Mouse (Mus musculus): ENCODE results near the gene Bag3. TPM values are rescaled to one million over a fixed set of nuclear protein-coding genes. Genes with fewer than 3 reads are reported as not detected.

Bag3 gene
- polyA plus RNA-seq, 1 experiment from 2014 or later: 22.5 TPM

DNA sequence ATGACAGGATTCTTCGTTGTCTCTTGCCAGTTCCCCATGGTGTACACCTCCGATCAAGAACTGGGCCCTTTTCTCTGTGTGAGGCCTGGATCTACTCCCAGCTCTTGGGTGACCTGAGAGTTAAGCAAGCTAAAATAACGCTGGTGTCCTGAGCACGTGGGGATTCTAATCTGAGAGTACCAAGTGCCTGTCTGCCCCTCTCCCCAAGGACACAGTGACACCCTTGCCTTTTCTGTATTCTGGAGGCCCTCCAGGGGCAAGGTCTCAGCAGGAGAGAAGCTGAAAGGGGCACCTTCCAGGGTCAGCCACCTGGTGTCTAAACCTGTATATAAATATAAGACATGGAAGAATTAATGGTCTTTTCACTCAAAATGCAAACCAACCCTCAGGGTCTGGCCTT, 14.3 kb downstream of the Bag3 start:
- Histone ChIP-seq H3K4me3 (replicated peaks) (no peak overlapping the region), H3K9ac (no peak overlapping the region), H3K27ac (replicated peaks) (no peak overlapping the region), H3K9me3 (replicated peaks) (no peaks in the 10 kb centered on the region), H3K27me3 (no peaks in the 10 kb centered on the region), H3K4me1 (peaks cover 64% of the 10 kb centered on the region), H3K4me2 (replicated peaks) (no peak overlapping the region), H3K36me3 (peaks cover 19% of the 10 kb centered on the region)
- no peak for ATAC-seq (ENCODE audit: insufficient number of reproducible peaks, low FRiP score, low TSS enrichment, low read depth)
- 70% methylated on average over 4 of the region's 4 CpGs for WGBS

DNA sequence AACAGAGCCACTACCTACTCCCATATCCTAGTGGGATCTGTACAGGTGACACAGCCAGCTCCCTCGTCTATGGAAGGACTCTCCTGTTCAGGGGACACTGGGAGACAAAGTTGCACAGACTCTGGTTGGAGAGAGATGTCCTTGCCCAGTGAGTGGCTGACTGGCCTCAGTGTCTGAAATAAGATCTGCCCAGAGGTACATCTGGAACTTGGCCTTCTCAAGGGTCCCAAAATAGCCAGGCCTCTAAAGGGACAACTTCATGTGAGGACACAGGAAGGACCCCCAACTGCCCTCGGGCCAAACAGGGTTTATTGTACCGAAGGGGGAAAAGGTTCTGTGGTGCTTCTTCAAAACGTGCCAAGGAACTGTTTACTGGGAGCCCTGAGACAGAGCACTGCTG, 14.8 kb downstream of the Bag3 start:
- H3K4me3 ChIP-seq (replicated peaks): no peak overlapping the region
- ATAC-seq (ENCODE audit: insufficient number of reproducible peaks, low FRiP score, low TSS enrichment, low read depth): no peak
- no peaks in the 10 kb centered on the region for H3K9me3 ChIP-seq (replicated peaks)
- no peak overlapping the region for H3K9ac ChIP-seq
- peaks cover 24% of the 10 kb centered on the region for H3K36me3 ChIP-seq
- H3K4me1 ChIP-seq: peaks cover 61% of the 10 kb centered on the region
- peak overlapping the region; percentile 58; the same call in 1 of the 2 replicates for H3K27ac ChIP-seq (replicated peaks)
- WGBS: 55% methylated on average over 4 of the region's 4 CpGs
- H3K27me3 ChIP-seq: no peaks in the 10 kb centered on the region
- H3K4me2 ChIP-seq (replicated peaks): no peak overlapping the region

DNA sequence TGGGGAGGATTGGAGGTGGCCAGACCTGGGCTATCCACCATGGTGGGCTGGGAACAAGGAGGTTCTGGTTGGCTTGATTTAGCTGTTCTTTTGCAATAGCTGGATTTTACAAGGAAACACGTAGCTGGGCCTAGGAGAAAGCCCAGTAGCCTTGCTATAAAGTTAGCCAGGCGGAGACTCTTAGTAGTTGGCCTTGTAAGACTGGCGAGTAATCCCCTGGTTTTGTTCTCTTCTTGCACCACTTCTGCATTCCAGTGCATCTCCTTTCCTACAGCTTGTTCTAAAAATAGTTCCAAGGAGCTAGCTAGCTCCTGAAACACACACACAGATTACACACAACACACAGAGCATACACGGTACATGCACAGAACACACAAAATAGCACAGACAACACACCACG, 15.4 kb downstream of the Bag3 start:
- Histone ChIP-seq H3K9me3 (replicated peaks) (no peaks in the 10 kb centered on the region), H3K4me1 (peaks cover 56% of the 10 kb centered on the region), H3K4me2 (replicated peaks) (no peak overlapping the region), H3K27ac (replicated peaks) (peak overlapping the region; percentile 58; the same call in 1 of the 2 replicates), H3K27me3 (no peaks in the 10 kb centered on the region), H3K4me3 (replicated peaks) (no peak overlapping the region), H3K36me3 (peaks cover 30% of the 10 kb centered on the region), H3K9ac (no peak overlapping the region)
- WGBS: 69% methylated on average over 5 of the region's 5 CpGs
- no peak for ATAC-seq (ENCODE audit: insufficient number of reproducible peaks, low FRiP score, low TSS enrichment, low read depth)

DNA sequence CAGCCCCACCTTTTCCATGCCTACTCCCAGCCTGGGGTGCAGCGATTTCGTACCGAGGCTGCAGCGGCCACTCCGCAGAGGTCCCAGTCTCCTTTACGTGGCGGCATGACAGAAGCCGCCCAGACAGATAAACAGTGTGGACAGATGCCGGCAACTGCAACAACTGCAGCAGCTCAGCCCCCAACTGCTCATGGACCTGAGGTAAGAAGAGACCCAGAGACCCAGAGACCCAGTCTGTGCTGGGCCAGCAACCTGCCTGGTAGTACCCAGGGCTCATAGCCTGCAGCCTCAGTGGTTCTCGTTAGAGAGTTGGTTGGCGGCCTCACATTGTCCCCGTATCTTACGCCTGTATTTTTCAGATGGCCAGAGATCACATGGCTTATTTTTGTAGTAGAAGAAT, 16.7 kb downstream of the Bag3 start:
- Histone ChIP-seq H3K4me1 (peaks cover 49% of the 10 kb centered on the region), H3K9ac (no peak overlapping the region), H3K27me3 (no peaks in the 10 kb centered on the region), H3K9me3 (replicated peaks) (no peaks in the 10 kb centered on the region), H3K36me3 (peaks cover 42% of the 10 kb centered on the region), H3K4me2 (replicated peaks) (no peak overlapping the region), H3K27ac (replicated peaks) (no peak overlapping the region), H3K4me3 (replicated peaks) (no peak overlapping the region)
- WGBS: 94% methylated on average over 13 of the region's 13 CpGs
- ATAC-seq (ENCODE audit: insufficient number of reproducible peaks, low FRiP score, low TSS enrichment, low read depth): no peak

DNA sequence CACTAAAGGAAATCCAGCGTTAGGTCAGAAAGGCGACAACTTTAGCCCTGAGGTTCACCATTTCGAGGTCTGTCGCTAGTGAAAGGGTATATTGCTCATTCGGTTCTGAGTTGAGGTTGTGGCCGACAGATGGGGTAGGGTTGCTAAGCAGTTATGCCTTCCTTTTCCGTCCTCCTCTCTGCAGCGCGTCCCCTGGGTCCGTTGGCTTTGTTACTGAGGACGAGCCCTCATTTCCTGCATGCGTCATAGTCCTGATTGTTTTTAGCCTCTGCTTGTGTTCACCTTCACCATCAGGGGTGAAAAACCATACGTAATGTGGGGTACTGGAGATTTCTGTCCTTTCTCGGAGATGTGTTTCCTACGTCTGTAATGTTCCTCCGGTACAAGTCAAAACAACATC, 17.3 kb downstream of the Bag3 start:
- no peak for ATAC-seq (ENCODE audit: insufficient number of reproducible peaks, low FRiP score, low TSS enrichment, low read depth)
- Histone ChIP-seq H3K27me3 (no peaks in the 10 kb centered on the region), H3K27ac (replicated peaks) (peak overlapping the region; percentile 60), H3K9me3 (replicated peaks) (no peaks in the 10 kb centered on the region), H3K36me3 (peaks cover 48% of the 10 kb centered on the region), H3K4me2 (replicated peaks) (no peak overlapping the region), H3K4me1 (peaks cover 43% of the 10 kb centered on the region), H3K9ac (no peak overlapping the region), H3K4me3 (replicated peaks) (no peak overlapping the region)
- WGBS: 72% methylated on average over 16 of the region's 16 CpGs

DNA sequence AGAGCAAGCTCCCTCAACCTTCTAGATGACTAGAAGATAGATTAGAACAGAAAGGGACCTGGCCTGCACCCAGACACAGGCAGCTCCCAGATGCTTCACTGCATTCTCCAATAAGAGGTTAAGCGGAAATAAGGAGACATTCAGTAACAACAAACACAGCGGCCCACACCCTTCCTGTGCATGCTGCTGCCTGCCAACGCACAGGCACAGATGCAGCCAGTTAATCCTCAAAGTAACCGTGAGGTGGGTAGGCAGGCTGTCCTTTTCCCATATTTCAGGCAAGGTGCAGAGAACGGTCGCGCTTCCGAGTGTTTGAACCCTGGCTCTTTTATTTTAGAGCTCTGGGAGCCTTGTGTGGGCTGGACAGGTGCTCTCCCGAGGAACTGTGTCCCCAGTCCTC, 17.8 kb downstream of the Bag3 start:
- Histone ChIP-seq H3K27ac (replicated peaks) (peak overlapping the region; percentile 60), H3K4me1 (peaks cover 40% of the 10 kb centered on the region), H3K27me3 (no peaks in the 10 kb centered on the region), H3K9me3 (replicated peaks) (no peaks in the 10 kb centered on the region), H3K9ac (no peak overlapping the region), H3K4me2 (replicated peaks) (no peak overlapping the region), H3K4me3 (replicated peaks) (no peak overlapping the region), H3K36me3 (peaks cover 52% of the 10 kb centered on the region)
- no peak for ATAC-seq (ENCODE audit: insufficient number of reproducible peaks, low FRiP score, low TSS enrichment, low read depth)
- WGBS: 56% methylated on average over 9 of the region's 9 CpGs

DNA sequence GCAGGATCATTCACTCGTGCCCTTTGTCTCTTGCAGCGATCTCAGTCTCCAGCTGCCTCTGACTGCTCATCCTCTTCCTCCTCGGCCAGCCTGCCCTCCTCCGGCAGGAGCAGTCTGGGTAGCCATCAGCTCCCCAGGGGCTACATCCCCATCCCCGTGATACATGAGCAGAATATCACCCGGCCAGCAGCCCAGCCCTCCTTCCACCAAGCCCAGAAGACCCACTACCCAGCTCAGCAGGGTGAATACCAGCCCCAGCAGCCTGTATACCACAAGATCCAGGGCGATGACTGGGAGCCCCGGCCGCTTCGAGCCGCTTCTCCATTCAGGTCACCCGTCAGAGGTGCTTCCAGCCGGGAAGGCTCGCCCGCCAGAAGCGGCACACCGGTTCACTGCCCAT, 18.4 kb downstream of the Bag3 start:
- no peaks in the 10 kb centered on the region for H3K9me3 ChIP-seq (replicated peaks)
- no peak for ATAC-seq (ENCODE audit: insufficient number of reproducible peaks, low FRiP score, low TSS enrichment, low read depth)
- no peak overlapping the region for H3K9ac ChIP-seq
- H3K36me3 ChIP-seq: peaks cover 58% of the 10 kb centered on the region
- peak overlapping the region; percentile 24; the same call in 1 of the 2 replicates for H3K27ac ChIP-seq (replicated peaks)
- H3K4me1 ChIP-seq: peaks cover 38% of the 10 kb centered on the region
- H3K4me3 ChIP-seq (replicated peaks): no peak overlapping the region
- H3K4me2 ChIP-seq (replicated peaks): no peak overlapping the region
- H3K27me3 ChIP-seq: no peaks in the 10 kb centered on the region
- 77% methylated on average over 17 of the region's 17 CpGs for WGBS

DNA sequence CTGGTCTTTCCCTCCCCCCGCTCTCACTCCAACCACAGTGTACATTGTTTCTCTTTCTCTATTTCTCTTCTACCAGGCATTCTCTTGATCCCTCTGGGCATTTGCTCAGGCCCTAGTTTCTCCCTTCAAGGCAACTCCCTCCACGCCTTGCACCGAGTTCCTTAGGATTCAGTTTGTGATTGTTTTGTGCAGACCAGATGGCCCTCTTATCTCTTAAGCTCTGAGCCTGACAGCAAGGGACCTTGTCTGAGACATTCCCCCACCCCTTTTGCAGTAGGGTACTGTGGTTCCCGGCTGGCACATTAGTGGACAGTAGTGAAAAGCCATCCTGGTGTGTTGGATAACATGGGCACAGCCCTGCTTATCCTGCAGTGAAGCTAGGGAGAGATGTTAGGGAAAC, 19.1 kb downstream of the Bag3 start:
- no peak overlapping the region for H3K4me2 ChIP-seq (replicated peaks)
- H3K27me3 ChIP-seq: no peaks in the 10 kb centered on the region
- no peak for ATAC-seq (ENCODE audit: insufficient number of reproducible peaks, low FRiP score, low TSS enrichment, low read depth)
- no peak overlapping the region for H3K4me3 ChIP-seq (replicated peaks)
- WGBS: 68% methylated on average over 4 of the region's 4 CpGs
- no peak overlapping the region for H3K9ac ChIP-seq
- H3K36me3 ChIP-seq: peaks cover 63% of the 10 kb centered on the region
- peaks cover 36% of the 10 kb centered on the region for H3K4me1 ChIP-seq
- H3K9me3 ChIP-seq (replicated peaks): no peaks in the 10 kb centered on the region
- H3K27ac ChIP-seq (replicated peaks): no peak overlapping the region

DNA sequence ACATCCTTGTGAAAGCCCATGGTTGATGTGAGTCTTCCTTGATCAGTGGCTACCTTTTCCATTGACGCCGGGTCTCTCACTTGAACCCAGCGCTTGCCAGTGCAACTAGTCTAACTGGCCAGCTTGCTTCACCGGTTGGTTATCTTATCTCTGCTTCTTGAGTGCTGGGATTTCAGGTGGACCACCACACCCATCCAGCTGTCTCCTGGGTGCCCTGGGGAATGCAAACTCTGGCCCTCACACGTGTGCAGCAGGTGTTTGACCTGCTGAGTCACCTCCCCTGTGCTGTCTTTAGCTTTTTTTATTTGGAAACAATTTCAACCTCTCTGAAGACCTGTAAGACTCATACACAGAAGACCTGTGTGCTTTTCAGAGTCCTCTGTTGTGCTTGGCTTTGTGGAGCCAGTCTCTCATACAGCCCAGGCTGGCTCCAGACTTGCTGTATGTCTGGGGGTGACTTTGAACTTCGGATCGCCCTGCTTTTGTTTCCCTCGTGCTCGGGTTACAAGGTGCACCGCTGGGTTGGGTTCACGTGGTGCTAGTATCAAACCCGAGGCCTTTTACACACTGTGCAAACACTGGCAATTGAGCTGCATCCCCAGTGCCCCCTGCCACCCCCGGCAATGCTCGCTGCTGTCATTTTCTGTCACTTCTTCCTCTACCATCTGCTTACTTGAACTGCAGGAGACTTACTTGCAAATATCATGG, 19.9 kb downstream of the Bag3 start:
- Histone ChIP-seq H3K9me3 (replicated peaks) (no peaks in the 10 kb centered on the region), H3K4me3 (replicated peaks) (no peak overlapping the region), H3K36me3 (peaks cover 71% of the 10 kb centered on the region), H3K9ac (no peak overlapping the region), H3K4me1 (peaks cover 27% of the 10 kb centered on the region), H3K27me3 (no peaks in the 10 kb centered on the region), H3K27ac (replicated peaks) (no peak overlapping the region), H3K4me2 (replicated peaks) (no peak overlapping the region)
- no peak for ATAC-seq (ENCODE audit: insufficient number of reproducible peaks, low FRiP score, low TSS enrichment, low read depth)
- 71% methylated on average over 14 of the region's 14 CpGs for WGBS

DNA sequence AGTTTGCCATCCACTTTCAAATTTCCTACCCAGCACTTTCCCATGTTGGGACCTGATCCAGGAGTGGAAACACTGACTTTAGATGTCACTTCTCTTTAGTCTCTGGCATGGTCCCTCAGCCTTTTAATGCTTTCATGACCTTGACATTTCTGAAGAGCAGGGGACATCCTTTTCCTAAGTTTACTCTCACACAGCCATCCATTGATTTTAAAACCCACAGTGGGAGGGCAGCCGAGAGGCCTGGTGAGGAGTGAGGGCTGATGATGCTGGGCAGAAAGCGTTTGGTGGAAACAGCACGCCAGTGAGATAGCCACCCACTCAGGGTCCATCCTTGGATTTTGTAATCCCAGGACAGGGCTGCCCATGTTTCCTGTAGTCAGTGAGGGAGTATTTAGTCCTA, 20.5 kb downstream of the Bag3 start:
- WGBS: 88% methylated on average over 3 of the region's 3 CpGs
- peaks cover 76% of the 10 kb centered on the region for H3K36me3 ChIP-seq

DNA sequence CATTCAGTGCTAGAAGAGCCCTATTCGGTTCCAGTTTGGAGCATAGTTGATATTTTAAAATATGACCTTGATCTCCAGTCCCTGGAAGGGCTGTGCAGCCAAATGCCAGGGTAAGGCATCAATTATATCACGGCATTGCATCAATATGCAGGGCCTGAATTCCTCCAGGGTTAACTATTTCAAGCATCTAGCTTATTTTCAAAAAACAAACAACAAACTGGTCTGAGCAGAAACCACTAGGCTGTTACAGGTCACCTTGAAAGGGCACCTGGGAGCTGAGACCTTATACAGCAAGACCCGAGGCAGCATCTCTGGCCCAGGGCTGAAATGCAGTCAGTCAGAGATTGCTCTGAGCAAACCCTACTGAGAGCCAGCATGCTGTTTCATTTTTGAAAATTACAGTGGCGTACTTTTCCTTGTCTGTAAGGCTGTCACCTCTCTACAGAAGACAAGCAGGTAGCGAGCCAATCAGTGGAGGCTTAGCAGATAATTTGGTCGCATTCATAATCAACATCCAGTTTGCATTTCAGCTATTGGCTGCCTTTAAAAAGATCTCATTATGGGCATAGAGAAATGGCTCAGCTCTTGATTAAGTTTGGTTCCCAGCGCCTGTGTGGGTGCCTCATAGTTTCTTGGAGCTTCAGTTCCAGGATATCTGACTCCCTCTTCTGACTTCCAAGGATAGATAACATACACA, 21.3 kb downstream of the Bag3 start:
- no peak overlapping the region for H3K9ac ChIP-seq
- peaks cover 73% of the 10 kb centered on the region for H3K36me3 ChIP-seq
- no peaks in the 10 kb centered on the region for H3K27me3 ChIP-seq
- no peak for ATAC-seq (ENCODE audit: insufficient number of reproducible peaks, low FRiP score, low TSS enrichment, low read depth)
- H3K4me2 ChIP-seq (replicated peaks): no peak overlapping the region
- H3K9me3 ChIP-seq (replicated peaks): no peaks in the 10 kb centered on the region
- peaks cover 30% of the 10 kb centered on the region for H3K4me1 ChIP-seq
- no peak overlapping the region for H3K4me3 ChIP-seq (replicated peaks)
- no peak overlapping the region for H3K27ac ChIP-seq (replicated peaks)
- 81% methylated on average over 7 of the region's 7 CpGs for WGBS

More for the DNA sequence above, 20.5 kb downstream of the Bag3 start:
- Histone ChIP-seq H3K4me3 (replicated peaks) (no peak overlapping the region), H3K27ac (replicated peaks) (no peak overlapping the region), H3K9me3 (replicated peaks) (no peaks in the 10 kb centered on the region), H3K27me3 (no peaks in the 10 kb centered on the region), H3K9ac (no peak overlapping the region), H3K4me2 (replicated peaks) (no peak overlapping the region), H3K4me1 (peaks cover 22% of the 10 kb centered on the region)
- ATAC-seq (ENCODE audit: insufficient number of reproducible peaks, low FRiP score, low TSS enrichment, low read depth): no peak

DNA sequence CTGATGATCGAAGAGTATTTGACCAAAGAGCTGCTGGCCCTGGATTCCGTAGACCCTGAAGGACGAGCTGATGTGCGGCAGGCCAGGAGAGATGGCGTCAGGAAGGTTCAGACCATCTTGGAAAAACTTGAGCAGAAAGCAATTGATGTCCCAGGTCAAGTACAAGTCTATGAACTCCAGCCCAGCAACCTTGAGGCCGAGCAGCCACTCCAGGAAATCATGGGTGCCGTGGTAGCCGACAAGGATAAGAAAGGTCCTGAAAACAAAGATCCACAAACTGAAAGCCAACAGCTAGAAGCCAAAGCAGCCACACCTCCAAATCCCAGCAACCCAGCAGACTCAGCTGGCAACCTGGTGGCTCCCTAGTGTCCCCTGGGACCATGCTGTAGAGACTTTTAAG, 22.6 kb downstream of the Bag3 start:
- no peak for ATAC-seq (ENCODE audit: insufficient number of reproducible peaks, low FRiP score, low TSS enrichment, low read depth)
- Histone ChIP-seq H3K9me3 (replicated peaks) (no peaks in the 10 kb centered on the region), H3K4me1 (peaks cover 26% of the 10 kb centered on the region), H3K9ac (no peak overlapping the region), H3K27me3 (no peaks in the 10 kb centered on the region), H3K27ac (replicated peaks) (no peak overlapping the region), H3K4me3 (replicated peaks) (no peak overlapping the region), H3K36me3 (peaks cover 69% of the 10 kb centered on the region), H3K4me2 (replicated peaks) (no peak overlapping the region)
- WGBS: 96% methylated on average over 8 of the region's 8 CpGs
